Mouse (Mus musculus) G1E (cell line): Measurements from ENCODE around the gene Zfp617.

Source experiments
- CTCF ChIP-seq: IDR thresholded peaks from 2 replicates; pipeline ENCODE4 v1.5.1; 2012; ENCODE audit warnings: low read depth, low read length, inconsistent platforms, mixed read lengths
- POLR2AphosphoS5 ChIP-seq: IDR thresholded peaks from 2 replicates; pipeline ENCODE4 v1.6.1; 2012; ENCODE audit warnings: low read depth, low read length, inconsistent platforms; ENCODE audit not compliant: insufficient replicate concordance
- TAL1 ChIP-seq: conservative IDR thresholded peaks from 2 replicates; pipeline ENCODE4 v1.6.1; 2012; ENCODE audit warnings: low read depth, low read length, inconsistent platforms, mixed read lengths

DNA sequence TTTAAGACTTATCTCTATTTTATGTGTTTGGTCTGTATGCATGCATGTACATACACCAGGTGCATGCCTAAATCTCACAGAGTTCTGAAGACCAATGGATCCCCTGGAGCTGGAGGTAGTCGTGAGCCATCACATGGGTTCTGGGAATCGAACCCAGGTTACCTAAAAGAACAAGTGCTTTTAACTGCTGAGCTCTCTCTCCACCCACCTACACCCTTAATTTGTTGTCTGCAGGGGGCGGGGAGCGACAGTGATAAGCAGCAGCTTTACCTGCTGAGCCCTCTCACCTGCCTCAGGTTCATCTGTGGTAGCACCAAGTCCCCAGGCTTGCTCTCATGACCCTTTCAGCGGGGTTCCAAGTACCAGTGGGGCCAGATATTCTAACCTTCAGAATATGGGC, 53.4 kb downstream of the Zfp617 start:
- TF ChIP-seq CTCF (no peak), POLR2AphosphoS5 (no peak), TAL1 (no peak)
